Mouse (Mus musculus) embryonic facial prominence, embryonic 10.5 days (tissue): Measurements from ENCODE around the gene Susd5. TPM values are rescaled to one million over a fixed set of nuclear protein-coding genes. Genes with fewer than 3 reads are reported as not detected.

Experiments used
- DNase-seq: peaks from one replicate; pipeline ENCODE4 v3.0.0-alpha.2; 2017; ENCODE audit warnings: low spot score
- H3K27ac ChIP-seq: fragments of 300-500 bp; sonication (generic); replicated peaks from 2 replicates; pipeline ENCODE4 v1.5.1; 2016; ENCODE audit warnings: mild to moderate bottlenecking
- H3K27me3 ChIP-seq: fragments of 300-500 bp; sonication (generic); replicated peaks from 2 replicates; pipeline ENCODE4 v1.6.1; 2016; ENCODE audit warnings: low read depth, mild to moderate bottlenecking; ENCODE audit not compliant: poor library complexity, severe bottlenecking
- H3K36me3 ChIP-seq: fragments of 300-500 bp; sonication (generic); replicated peaks from 2 replicates; pipeline ENCODE4 v1.6.1; 2016; ENCODE audit warnings: mild to moderate bottlenecking, moderate library complexity
- H3K4me1 ChIP-seq: fragments of 300-500 bp; sonication (generic); 2 replicates; pipeline ENCODE4 v1.6.1; 2016
- H3K4me3 ChIP-seq: fragments of 300-500 bp; sonication (generic); 2 replicates; pipeline ENCODE4 v1.5.1; 2016; ENCODE audit warnings: mild to moderate bottlenecking, moderate library complexity
- H3K9me3 ChIP-seq: fragments of 300-500 bp; sonication (generic); 2 replicates; pipeline ENCODE4 v1.6.1; 2016; ENCODE audit warnings: mild to moderate bottlenecking
- WGBS: fragments of 180-500 bp; shearing (Covaris S2); methylation state at CpG from one replicate; pipeline ENCODE4 v1.1.7; 2016; 5-methylcytosine and 5-hydroxymethylcytosine counted together
- polyA plus RNA-seq: library from polyadenylated mRNA; unstranded; fragments of >200 nt; fragmentation: Nextera tagmentation; extraction: Ambion mirVana; gene quantifications from 2 replicates; pipeline ENCODE4 v1.2.1, GENCODE M21; 2016

Gene Susd5
- polyA plus RNA-seq, 1 experiment from 2014 or later, result 0.80 TPM

DNA sequence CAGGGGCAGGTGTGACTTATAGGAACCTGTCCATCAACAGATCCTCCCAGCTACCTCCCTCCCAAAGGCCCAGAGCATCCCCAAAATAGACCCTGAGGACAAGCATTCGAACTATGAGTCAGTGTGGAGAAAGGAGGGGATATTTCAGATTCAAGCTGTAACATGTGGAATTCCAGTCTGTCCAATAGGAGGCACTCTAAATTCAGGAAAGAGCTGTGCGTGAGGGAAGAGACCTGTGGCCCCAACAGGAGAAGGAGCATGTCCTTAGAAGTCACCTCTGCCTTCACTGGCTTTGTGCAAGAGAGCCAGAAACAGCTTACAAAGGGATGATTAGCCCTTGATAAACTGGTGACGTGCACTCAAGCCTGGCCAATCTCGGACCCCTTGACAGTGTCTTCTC lies 16.0 kb upstream of the Susd5 start:
- WGBS, result 75% methylated on average over 4 of the region's 4 CpGs
- Histone ChIP-seq H3K4me3 (no peak overlapping the region), H3K27me3 (no peaks in the 10 kb centered on the region), H3K9me3 (no peaks in the 10 kb centered on the region), H3K36me3 (no peaks in the 10 kb centered on the region), H3K27ac (no peak overlapping the region), H3K4me1 (peaks cover 14% of the 10 kb centered on the region)
- DNase-seq, result no peak

DNA sequence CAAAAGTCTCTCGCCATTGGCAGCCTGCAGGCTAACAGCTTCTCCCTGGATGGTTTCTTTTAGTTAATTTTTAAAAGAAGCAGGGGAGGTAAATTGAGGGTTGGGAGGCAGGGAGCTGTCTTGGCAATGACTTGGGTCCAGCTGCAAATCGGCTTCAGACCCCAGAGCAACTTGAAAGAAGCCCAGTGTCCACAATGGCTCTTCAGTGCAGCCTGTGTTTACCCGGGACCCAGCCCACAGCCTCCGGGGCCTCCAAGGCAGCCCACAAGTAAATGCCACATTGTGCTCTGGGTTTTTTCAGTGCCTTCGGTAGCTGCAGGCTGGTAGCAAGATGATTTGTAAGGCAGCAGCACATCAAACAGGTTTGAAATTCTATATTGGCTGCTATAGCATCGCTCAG lies 14.4 kb upstream of the Susd5 start:
- no peak overlapping the region for H3K4me3 ChIP-seq
- no peaks in the 10 kb centered on the region for H3K36me3 ChIP-seq
- H3K27me3 ChIP-seq, result no peaks in the 10 kb centered on the region
- WGBS, result 28% methylated on average over 6 of the region's 6 CpGs
- peak; percentile 38 for DNase-seq
- no peaks in the 10 kb centered on the region for H3K9me3 ChIP-seq
- peaks cover 14% of the 10 kb centered on the region for H3K4me1 ChIP-seq
- 0 out of 2 replicates have a peak overlapping the region, but pooled peaks have one; percentile 22 for H3K27ac ChIP-seq

DNA sequence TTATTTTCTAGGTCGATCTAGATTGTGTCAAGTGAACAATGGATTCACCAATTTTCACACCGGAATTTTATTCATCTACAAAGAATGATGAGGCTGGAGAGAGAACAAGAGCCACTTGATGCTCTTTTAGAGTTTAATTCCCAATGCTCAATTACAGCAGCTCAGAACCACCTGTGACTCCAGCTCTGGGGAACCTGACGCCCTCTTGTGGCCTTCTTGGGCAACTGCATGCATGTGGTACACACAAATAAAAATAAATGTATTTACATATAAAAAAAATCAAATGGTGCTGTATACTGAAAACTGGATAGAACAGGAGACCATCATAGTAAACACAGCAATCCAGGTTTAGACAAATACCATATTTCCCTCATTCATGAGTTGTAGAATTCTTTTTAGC lies 12.5 kb upstream of the Susd5 start:
- no peaks in the 10 kb centered on the region for H3K36me3 ChIP-seq
- H3K27ac ChIP-seq, result no peak overlapping the region
- no peaks in the 10 kb centered on the region; the same call in 1 of the 2 replicates for H3K9me3 ChIP-seq
- H3K27me3 ChIP-seq, result no peaks in the 10 kb centered on the region
- H3K4me1 ChIP-seq, result peaks cover 10% of the 10 kb centered on the region
- no peak for DNase-seq
- H3K4me3 ChIP-seq, result no peak overlapping the region
- 59% methylated on average over 3 of the region's 3 CpGs for WGBS

DNA sequence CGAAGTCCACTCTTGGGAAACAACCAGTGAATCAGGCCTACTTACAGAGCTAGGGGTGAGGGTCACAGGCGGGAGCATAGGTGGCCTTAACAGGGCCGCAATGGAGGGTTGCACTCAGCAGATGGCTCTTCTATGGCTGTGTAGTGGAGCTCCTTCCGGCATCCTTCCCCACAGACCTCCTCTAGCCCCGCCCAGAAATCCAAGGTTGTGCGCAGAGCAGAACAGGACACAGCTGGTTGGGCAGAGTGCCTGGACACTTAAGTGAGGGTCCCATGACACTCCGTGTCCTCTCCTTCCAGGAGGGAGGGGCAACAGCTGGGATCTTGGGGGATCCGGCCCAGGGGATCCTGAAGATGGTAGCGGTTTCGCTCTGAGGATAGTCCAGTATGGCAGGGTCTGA lies 10.9 kb upstream of the Susd5 start, which contains the start of gene Fbxl2:
Gene Fbxl2 (minus strand): TSS at position 164 of the 400 bp plus-strand sequence.
- Histone ChIP-seq H3K27me3 (no peaks in the 10 kb centered on the region), H3K27ac (no peak within 1 kb of the TSS), H3K4me1 (peaks cover 11% of the 10 kb centered on the region), H3K36me3 (no peaks in the 10 kb centered on the region), H3K4me3 (no peak within 1 kb of the TSS), H3K9me3 (no peaks in the 10 kb centered on the region; the same call in 1 of the 2 replicates)
- DNase-seq, result no peak
- WGBS, result 86% methylated on average over 10 of the region's 10 CpGs

DNA sequence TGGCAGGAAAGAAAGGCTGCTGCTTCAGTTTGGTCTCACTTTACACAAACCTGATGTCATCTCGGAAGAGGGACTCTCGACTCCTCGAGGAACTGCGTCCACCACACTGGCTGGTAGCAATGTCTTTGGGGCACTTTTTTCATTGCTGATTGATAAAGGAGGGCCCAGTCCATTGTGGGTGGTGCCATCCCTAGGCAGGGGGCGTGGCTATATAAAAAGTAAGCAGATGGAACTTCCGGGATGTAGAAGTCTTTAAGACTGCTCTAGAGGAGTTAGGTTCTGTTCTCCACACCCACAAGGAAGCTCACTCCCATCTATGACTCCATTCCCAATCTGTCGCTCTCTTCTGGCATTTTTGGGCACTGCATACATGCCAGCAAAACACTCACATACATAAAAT lies 10.3 kb upstream of the Susd5 start:
- no peaks in the 10 kb centered on the region for H3K27me3 ChIP-seq
- H3K4me1 ChIP-seq, result peaks cover 18% of the 10 kb centered on the region
- no peaks in the 10 kb centered on the region for H3K36me3 ChIP-seq
- WGBS, result 90% methylated on average over 7 of the region's 7 CpGs
- H3K9me3 ChIP-seq, result no peaks in the 10 kb centered on the region; the same call in 1 of the 2 replicates
- no peak overlapping the region for H3K27ac ChIP-seq
- H3K4me3 ChIP-seq, result no peak overlapping the region
- DNase-seq, result no peak

DNA sequence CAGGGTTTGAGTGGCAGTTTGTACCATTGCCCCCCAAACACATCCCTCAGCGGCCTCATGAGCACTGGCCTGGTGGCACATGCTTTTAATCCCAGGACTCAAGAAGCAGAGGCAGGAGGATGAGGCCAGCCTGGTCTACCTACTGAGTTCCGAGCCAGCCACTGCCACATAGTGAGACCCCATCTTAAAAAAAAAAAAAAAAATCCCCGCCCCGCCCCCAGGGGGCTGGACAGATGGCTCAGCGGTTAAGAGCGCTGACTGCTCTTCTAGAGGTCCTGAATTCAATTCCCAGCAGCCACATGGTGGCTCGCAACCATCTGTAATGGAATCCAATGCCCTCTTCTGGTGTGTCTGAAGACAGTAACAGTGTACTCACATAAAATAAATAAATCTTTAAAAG lies 6.8 kb upstream of the Susd5 start:
- no peaks in the 10 kb centered on the region for H3K36me3 ChIP-seq
- WGBS, result 84% methylated on average over 7 of the region's 7 CpGs
- no peak overlapping the region for H3K27ac ChIP-seq

DNA sequence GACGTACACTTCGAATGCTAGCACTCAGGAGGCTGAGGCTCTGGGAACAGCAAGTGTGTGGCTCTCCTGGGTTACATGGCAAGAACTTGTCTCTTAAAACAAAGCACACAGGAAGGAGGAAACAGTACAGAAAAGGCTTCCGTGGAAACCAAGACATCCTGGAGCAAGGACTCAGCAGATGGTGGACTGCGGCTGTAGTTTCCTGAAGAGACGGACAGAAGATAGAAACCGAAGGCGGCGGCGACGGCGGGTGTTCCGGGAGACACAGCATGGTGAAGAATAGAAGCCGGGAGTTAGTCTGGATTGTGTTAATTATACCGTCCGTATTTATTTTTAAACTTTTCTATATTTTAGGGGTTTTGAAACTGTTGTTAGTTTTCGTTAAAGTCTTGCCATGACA lies 6.2 kb upstream of the Susd5 start:
- Histone ChIP-seq H3K4me1 (peaks cover 12% of the 10 kb centered on the region), H3K27ac (no peak overlapping the region), H3K9me3 (no peaks in the 10 kb centered on the region; the same call in 1 of the 2 replicates), H3K4me3 (no peak overlapping the region), H3K36me3 (no peaks in the 10 kb centered on the region), H3K27me3 (peaks cover 9% of the 10 kb centered on the region)
- WGBS, result 92% methylated on average over 16 of the region's 16 CpGs
- no peak for DNase-seq

More for the DNA sequence above, 6.8 kb upstream of the Susd5 start:
- Histone ChIP-seq H3K9me3 (no peaks in the 10 kb centered on the region; the same call in 1 of the 2 replicates), H3K4me1 (peaks cover 12% of the 10 kb centered on the region), H3K27me3 (peaks cover 2% of the 10 kb centered on the region), H3K4me3 (no peak overlapping the region)
- DNase-seq, result no peak

DNA sequence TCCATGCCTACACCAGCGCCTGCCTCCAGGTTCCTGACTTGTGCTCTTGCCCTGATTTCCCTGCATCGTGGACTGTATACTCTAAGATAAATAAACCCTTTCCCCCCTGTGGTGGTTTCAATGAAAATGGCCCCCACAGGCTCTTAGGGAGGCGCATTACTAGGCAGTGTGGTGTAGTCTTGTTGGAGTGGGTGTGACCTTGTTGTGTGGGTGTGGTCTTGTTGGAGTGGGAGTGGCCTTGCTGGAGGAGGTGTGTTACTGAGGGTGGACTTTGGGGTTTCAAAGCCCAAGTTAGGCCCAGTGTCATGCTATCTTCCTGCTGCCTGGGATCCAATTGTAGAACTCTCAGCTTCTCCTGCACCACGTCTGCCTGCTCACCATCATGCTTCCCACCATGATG lies 4.9 kb upstream of the Susd5 start:
- 84% methylated on average over 4 of the region's 4 CpGs for WGBS
- H3K4me1 ChIP-seq, result peaks cover 14% of the 10 kb centered on the region
- DNase-seq, result no peak
- peaks cover 22% of the 10 kb centered on the region for H3K27me3 ChIP-seq
- no peaks in the 10 kb centered on the region; the same call in 1 of the 2 replicates for H3K9me3 ChIP-seq
- H3K36me3 ChIP-seq, result no peaks in the 10 kb centered on the region
- H3K27ac ChIP-seq, result no peak overlapping the region
- H3K4me3 ChIP-seq, result no peak overlapping the region

DNA sequence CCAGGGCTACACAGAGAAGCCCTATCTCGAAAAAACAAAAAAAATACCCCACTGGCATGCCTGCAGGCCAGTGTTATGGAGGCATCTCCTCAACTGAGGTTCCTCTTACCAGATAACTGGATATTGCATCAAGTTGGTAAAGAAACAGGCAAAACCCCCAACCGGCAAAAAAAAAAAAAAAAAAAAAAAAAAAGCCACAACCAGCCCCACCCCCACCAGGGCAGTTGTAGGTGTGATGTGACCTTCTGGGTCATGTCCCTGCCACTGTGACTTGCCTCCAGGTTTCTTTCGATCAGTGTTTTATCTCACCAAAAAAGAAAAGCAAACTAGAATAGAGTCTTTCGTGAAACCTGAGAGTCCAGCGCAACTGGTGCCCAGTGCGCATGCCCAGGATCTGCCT lies 4.1 kb upstream of the Susd5 start:
- Histone ChIP-seq H3K27me3 (peaks cover 30% of the 10 kb centered on the region), H3K9me3 (no peaks in the 10 kb centered on the region; the same call in 1 of the 2 replicates), H3K4me1 (peaks cover 22% of the 10 kb centered on the region), H3K27ac (no peak overlapping the region), H3K4me3 (no peak overlapping the region), H3K36me3 (no peaks in the 10 kb centered on the region)
- 72% methylated on average over 6 of the region's 6 CpGs for WGBS
- DNase-seq, result no peak

DNA sequence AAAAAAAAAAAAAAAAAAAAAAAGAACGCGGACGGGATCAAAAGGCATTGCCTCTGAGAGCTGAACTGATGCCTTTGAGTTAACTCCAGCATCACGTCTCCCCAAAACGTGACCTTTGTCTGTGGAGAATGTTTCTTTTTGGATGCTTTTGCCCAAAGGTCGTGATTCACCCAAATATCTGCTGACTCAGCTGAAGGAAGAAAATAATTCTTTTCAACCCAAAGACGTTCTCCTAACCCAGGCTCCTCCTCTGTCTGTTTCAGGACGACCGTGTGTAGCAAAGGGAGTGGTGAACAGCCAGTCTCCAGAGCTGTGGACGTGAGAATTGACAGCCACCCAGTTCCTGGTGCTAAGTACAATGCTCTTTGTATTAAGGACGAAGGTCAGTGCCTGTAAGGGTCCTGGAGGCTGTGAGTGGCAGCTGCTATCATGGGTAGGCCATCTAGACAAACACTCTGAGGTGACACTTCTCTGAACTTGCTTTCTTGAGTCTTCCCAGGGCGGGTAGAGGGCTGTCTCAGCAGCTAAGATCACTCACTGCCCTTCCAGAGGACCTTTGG lies 11.6 kb downstream of the Susd5 start:
- no peaks in the 10 kb centered on the region for H3K4me1 ChIP-seq
- 57% methylated on average over 12 of the region's 12 CpGs for WGBS
- DNase-seq, result no peak
- no peaks in the 10 kb centered on the region for H3K9me3 ChIP-seq
- H3K27ac ChIP-seq, result no peak overlapping the region
- no peaks in the 10 kb centered on the region for H3K36me3 ChIP-seq
- H3K4me3 ChIP-seq, result no peak overlapping the region
- no peaks in the 10 kb centered on the region for H3K27me3 ChIP-seq

DNA sequence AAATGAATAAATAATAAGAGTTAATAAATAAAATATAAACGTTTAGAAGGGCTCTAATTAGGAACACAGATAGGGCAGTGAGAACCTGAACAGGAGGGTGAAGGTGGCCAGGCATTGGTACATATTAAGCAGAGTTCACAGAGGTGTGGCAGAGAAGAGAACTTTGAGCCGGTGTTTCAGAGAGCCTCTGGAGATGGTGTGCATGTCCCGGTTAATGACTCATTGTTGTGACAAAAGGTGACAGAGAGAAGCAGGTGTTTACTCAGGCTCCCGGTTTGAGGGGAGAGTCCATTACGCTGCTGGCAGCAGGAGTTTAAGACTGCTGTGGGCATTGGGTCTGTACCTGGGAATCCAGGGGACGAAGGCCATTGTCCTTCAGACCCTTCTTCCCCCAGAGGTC lies 12.4 kb downstream of the Susd5 start:
- no peak overlapping the region for H3K27ac ChIP-seq
- DNase-seq, result no peak
- no peaks in the 10 kb centered on the region for H3K9me3 ChIP-seq
- no peaks in the 10 kb centered on the region for H3K4me1 ChIP-seq
- WGBS, result 73% methylated on average over 6 of the region's 6 CpGs
- H3K4me3 ChIP-seq, result no peak overlapping the region
- H3K27me3 ChIP-seq, result no peaks in the 10 kb centered on the region
- no peaks in the 10 kb centered on the region for H3K36me3 ChIP-seq

DNA sequence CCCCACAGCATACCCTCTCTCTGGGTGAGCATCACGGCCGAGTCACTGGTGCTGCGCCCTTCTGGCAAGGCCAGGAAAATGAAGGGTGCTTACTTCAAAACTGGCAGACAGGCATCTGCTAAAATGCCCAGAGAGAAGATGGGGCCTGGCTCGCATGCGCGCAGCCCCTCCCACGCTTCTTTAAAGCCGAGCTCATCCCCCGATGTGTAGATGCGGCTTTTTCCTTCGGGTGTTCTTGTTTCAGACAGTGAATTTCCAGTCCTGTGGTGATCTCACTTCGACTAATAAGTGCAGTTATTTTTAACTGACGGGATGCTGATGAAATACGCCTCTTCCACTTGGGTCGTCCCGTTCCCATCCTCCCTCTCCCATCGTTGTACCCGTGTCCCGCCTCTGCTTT lies 16.7 kb downstream of the Susd5 start:
- Histone ChIP-seq H3K36me3 (no peaks in the 10 kb centered on the region), H3K27ac (no peak overlapping the region), H3K9me3 (no peaks in the 10 kb centered on the region), H3K27me3 (no peaks in the 10 kb centered on the region), H3K4me3 (no peak overlapping the region), H3K4me1 (no peaks in the 10 kb centered on the region)
- 91% methylated on average over 19 of the region's 19 CpGs for WGBS
- no peak for DNase-seq

DNA sequence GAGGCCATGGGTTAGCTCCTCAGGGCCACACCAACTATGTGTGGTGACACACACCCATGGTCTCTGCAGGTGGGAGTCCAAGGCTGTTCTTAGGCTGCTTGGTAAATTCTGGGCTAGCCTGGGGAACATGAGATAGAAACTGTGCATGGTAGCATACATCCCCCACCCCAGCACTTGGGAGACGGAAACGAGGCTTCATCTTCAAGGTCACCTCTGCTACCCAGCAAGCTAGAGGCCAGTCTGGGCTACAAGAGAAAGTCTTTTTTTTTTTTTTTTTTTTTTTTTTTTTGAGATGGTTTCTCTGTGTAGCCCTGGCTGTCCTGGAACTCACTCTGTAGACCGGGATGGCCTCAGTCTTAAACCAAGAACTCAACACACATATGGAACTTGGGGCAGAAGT lies 29.5 kb downstream of the Susd5 start:
- Histone ChIP-seq H3K36me3 (no peaks in the 10 kb centered on the region), H3K9me3 (no peaks in the 10 kb centered on the region), H3K4me3 (no peak overlapping the region), H3K27ac (no peak overlapping the region), H3K27me3 (no peaks in the 10 kb centered on the region), H3K4me1 (no peaks in the 10 kb centered on the region)
- 87% methylated on average over 3 of the region's 3 CpGs for WGBS
- no peak for DNase-seq
